Mouse (Mus musculus): Measurements from ENCODE around the gene Sox5. TPM values are rescaled to one million over a fixed set of nuclear protein-coding genes. Genes with fewer than 3 reads are reported as not detected.

Sox5 gene
- polyA plus RNA-seq, 1 experiment from 2014 or later: 246 TPM

- Histone ChIP-seq H3K27me3 (replicated peaks; ENCODE audit: control insufficient read depth, insufficient read depth, low read length) (no peaks in the 10 kb centered on the region), H3K9ac (replicated peaks; ENCODE audit: low read depth, low read length) (no peak overlapping the region), H3K4me3 (replicated peaks; ENCODE audit: low read length) (no peak overlapping the region), H3K9me3 (ENCODE audit: control insufficient read depth, low read length) (no peaks in the 10 kb centered on the region), H3K4me1 (replicated peaks; ENCODE audit: control insufficient read depth, insufficient read depth, low read length) (peaks cover 18% of the 10 kb centered on the region), H3K4me2 (ENCODE audit: low read length) (no peak overlapping the region), H3K36me3 (ENCODE audit: control insufficient read depth, insufficient read depth) (no peaks in the 10 kb centered on the region), H3K27ac (ENCODE audit: low read length) (no peak overlapping the region)
- no peak for ATAC-seq
- WGBS: 64% methylated on average over 7 of the region's 7 CpGs
Measured at GRCm38 (mm10) chr6:144777356-144778035, 4.3 kb downstream of the Sox5 start.

- Histone ChIP-seq H3K4me3 (replicated peaks; ENCODE audit: low read length) (no peak overlapping the region), H3K27ac (ENCODE audit: low read length) (no peak overlapping the region), H3K9me3 (ENCODE audit: control insufficient read depth, low read length) (no peaks in the 10 kb centered on the region), H3K36me3 (ENCODE audit: control insufficient read depth, insufficient read depth) (no peaks in the 10 kb centered on the region), H3K27me3 (replicated peaks; ENCODE audit: control insufficient read depth, insufficient read depth, low read length) (no peaks in the 10 kb centered on the region), H3K9ac (replicated peaks; ENCODE audit: low read depth, low read length) (no peak overlapping the region), H3K4me1 (replicated peaks; ENCODE audit: control insufficient read depth, insufficient read depth, low read length) (peaks cover 10% of the 10 kb centered on the region), H3K4me2 (ENCODE audit: low read length) (no peak overlapping the region)
- 47% methylated on average over 6 of the region's 6 CpGs for WGBS
- no peak for ATAC-seq
Measured at GRCm38 (mm10) chr6:144773736-144774135, 8.0 kb downstream of the Sox5 start.

GRCm38 (mm10) chr6:144772985-144773384 is 8.8 kb downstream of the Sox5 start:
- Histone ChIP-seq H3K9me3 (ENCODE audit: control insufficient read depth, low read length) (no peaks in the 10 kb centered on the region), H3K27ac (ENCODE audit: low read length) (no peak overlapping the region), H3K9ac (replicated peaks; ENCODE audit: low read depth, low read length) (no peak overlapping the region), H3K4me1 (replicated peaks; ENCODE audit: control insufficient read depth, insufficient read depth, low read length) (peaks cover 10% of the 10 kb centered on the region), H3K4me2 (ENCODE audit: low read length) (no peak overlapping the region), H3K27me3 (replicated peaks; ENCODE audit: control insufficient read depth, insufficient read depth, low read length) (no peaks in the 10 kb centered on the region), H3K36me3 (ENCODE audit: control insufficient read depth, insufficient read depth) (no peaks in the 10 kb centered on the region), H3K4me3 (replicated peaks; ENCODE audit: low read length) (no peak overlapping the region)
- WGBS: 84% methylated on average over 2 of the region's 2 CpGs
- ATAC-seq: no peak

- ATAC-seq: no peak
- no peak overlapping the region for H3K4me3 ChIP-seq (replicated peaks; ENCODE audit: low read length)
Measured at GRCm38 (mm10) chr6:144772175-144772918, 9.4 kb downstream of the Sox5 start.

GRCm38 (mm10) chr6:144769060-144769459 is 12.7 kb downstream of the Sox5 start:
- 18% methylated on average over 2 of the region's 2 CpGs for WGBS
- H3K9me3 ChIP-seq (ENCODE audit: control insufficient read depth, low read length): no peaks in the 10 kb centered on the region
- no peak for ATAC-seq
- no peaks in the 10 kb centered on the region for H3K36me3 ChIP-seq (ENCODE audit: control insufficient read depth, insufficient read depth)
- no peak overlapping the region for H3K4me2 ChIP-seq (ENCODE audit: low read length)
- no peak overlapping the region for H3K4me3 ChIP-seq (replicated peaks; ENCODE audit: low read length)
- H3K27me3 ChIP-seq (replicated peaks; ENCODE audit: control insufficient read depth, insufficient read depth, low read length): no peaks in the 10 kb centered on the region
- H3K9ac ChIP-seq (replicated peaks; ENCODE audit: low read depth, low read length): no peak overlapping the region
- no peak overlapping the region for H3K27ac ChIP-seq (ENCODE audit: low read length)
- peaks cover 10% of the 10 kb centered on the region for H3K4me1 ChIP-seq (replicated peaks; ENCODE audit: control insufficient read depth, insufficient read depth, low read length)

More at GRCm38 (mm10) chr6:144772175-144772918, 9.4 kb downstream of the Sox5 start:
- Histone ChIP-seq H3K27ac (ENCODE audit: low read length) (no peak overlapping the region), H3K4me2 (ENCODE audit: low read length) (no peak overlapping the region), H3K9ac (replicated peaks; ENCODE audit: low read depth, low read length) (no peak overlapping the region), H3K4me1 (replicated peaks; ENCODE audit: control insufficient read depth, insufficient read depth, low read length) (peaks cover 10% of the 10 kb centered on the region), H3K36me3 (ENCODE audit: control insufficient read depth, insufficient read depth) (no peaks in the 10 kb centered on the region), H3K27me3 (replicated peaks; ENCODE audit: control insufficient read depth, insufficient read depth, low read length) (no peaks in the 10 kb centered on the region), H3K9me3 (ENCODE audit: control insufficient read depth, low read length) (no peaks in the 10 kb centered on the region)
- 60% methylated on average over 15 of the region's 15 CpGs for WGBS

- no peaks in the 10 kb centered on the region for H3K27me3 ChIP-seq (replicated peaks; ENCODE audit: control insufficient read depth, insufficient read depth, low read length)
- H3K4me2 ChIP-seq (ENCODE audit: low read length): no peak overlapping the region
- no peak for ATAC-seq
- H3K9ac ChIP-seq (replicated peaks; ENCODE audit: low read depth, low read length): no peak overlapping the region
- no peak overlapping the region for H3K4me3 ChIP-seq (replicated peaks; ENCODE audit: low read length)
- H3K4me1 ChIP-seq (replicated peaks; ENCODE audit: control insufficient read depth, insufficient read depth, low read length): no peaks in the 10 kb centered on the region
- H3K27ac ChIP-seq (ENCODE audit: low read length): no peak overlapping the region
- 78% methylated on average over 12 of the region's 12 CpGs for WGBS
- no peaks in the 10 kb centered on the region for H3K9me3 ChIP-seq (ENCODE audit: control insufficient read depth, low read length)
- no peaks in the 10 kb centered on the region for H3K36me3 ChIP-seq (ENCODE audit: control insufficient read depth, insufficient read depth)
Measured at GRCm38 (mm10) chr6:144761902-144762301, 19.9 kb downstream of the Sox5 start.

- no peak for ATAC-seq
- Histone ChIP-seq H3K27me3 (replicated peaks; ENCODE audit: control insufficient read depth, insufficient read depth, low read length) (no peaks in the 10 kb centered on the region), H3K9me3 (ENCODE audit: control insufficient read depth, low read length) (no peaks in the 10 kb centered on the region), H3K9ac (replicated peaks; ENCODE audit: low read depth, low read length) (no peak overlapping the region), H3K4me1 (replicated peaks; ENCODE audit: control insufficient read depth, insufficient read depth, low read length) (peaks cover 5% of the 10 kb centered on the region; the same call in 1 of the 2 replicates), H3K4me2 (ENCODE audit: low read length) (no peak overlapping the region), H3K27ac (ENCODE audit: low read length) (no peak overlapping the region), H3K4me3 (replicated peaks; ENCODE audit: low read length) (no peak overlapping the region), H3K36me3 (ENCODE audit: control insufficient read depth, insufficient read depth) (no peaks in the 10 kb centered on the region)
- 67% methylated on average over 8 of the region's 8 CpGs for WGBS
Measured at GRCm38 (mm10) chr6:144759193-144759592, 22.6 kb downstream of the Sox5 start.

- Histone ChIP-seq H3K4me3 (replicated peaks; ENCODE audit: low read length) (no peak overlapping the region), H3K36me3 (ENCODE audit: control insufficient read depth, insufficient read depth) (no peaks in the 10 kb centered on the region), H3K27me3 (replicated peaks; ENCODE audit: control insufficient read depth, insufficient read depth, low read length) (no peaks in the 10 kb centered on the region), H3K9me3 (ENCODE audit: control insufficient read depth, low read length) (no peaks in the 10 kb centered on the region), H3K4me2 (ENCODE audit: low read length) (no peak overlapping the region), H3K4me1 (replicated peaks; ENCODE audit: control insufficient read depth, insufficient read depth, low read length) (peaks cover 19% of the 10 kb centered on the region), H3K9ac (replicated peaks; ENCODE audit: low read depth, low read length) (no peak overlapping the region), H3K27ac (ENCODE audit: low read length) (no peak overlapping the region)
- WGBS: 62% methylated on average over 14 of the region's 14 CpGs
- no peak for ATAC-seq
Measured at GRCm38 (mm10) chr6:144757414-144757813, 24.4 kb downstream of the Sox5 start.

GRCm38 (mm10) chr6:144756444-144756843 is 25.3 kb downstream of the Sox5 start:
- H3K27me3 ChIP-seq (replicated peaks; ENCODE audit: control insufficient read depth, insufficient read depth, low read length): no peaks in the 10 kb centered on the region
- no peak for ATAC-seq
- no peak overlapping the region for H3K27ac ChIP-seq (ENCODE audit: low read length)
- no peaks in the 10 kb centered on the region for H3K9me3 ChIP-seq (ENCODE audit: control insufficient read depth, low read length)
- H3K4me2 ChIP-seq (ENCODE audit: low read length): no peak overlapping the region
- no peaks in the 10 kb centered on the region for H3K36me3 ChIP-seq (ENCODE audit: control insufficient read depth, insufficient read depth)
- no peak overlapping the region for H3K9ac ChIP-seq (replicated peaks; ENCODE audit: low read depth, low read length)
- no peak overlapping the region for H3K4me3 ChIP-seq (replicated peaks; ENCODE audit: low read length)
- peaks cover 19% of the 10 kb centered on the region for H3K4me1 ChIP-seq (replicated peaks; ENCODE audit: control insufficient read depth, insufficient read depth, low read length)
- 86% methylated on average over 14 of the region's 14 CpGs for WGBS
